Mouse (Mus musculus): ENCODE measurements around the gene Nr1h4. TPM values are rescaled to one million over a fixed set of nuclear protein-coding genes. Genes with fewer than 3 reads are reported as not detected.

The Nr1h4 gene
- polyA plus RNA-seq, 1 experiment from 2014 or later = 0.66 TPM

- 76% methylated on average over 9 of the region's 9 CpGs for WGBS
- H3K4me3 ChIP-seq (ENCODE audit: low read length) = no peak overlapping the region
- H3K36me3 ChIP-seq (ENCODE audit: control insufficient read depth, insufficient read depth, low read length) = no peaks in the 10 kb centered on the region; the same call in 1 of the 2 replicates
- ATAC-seq (ENCODE audit: low FRiP score, low TSS enrichment) = no peak
- H3K27me3 ChIP-seq (ENCODE audit: control insufficient read depth, insufficient read depth, low read length) = no peaks in the 10 kb centered on the region
- no peak overlapping the region for H3K27ac ChIP-seq (ENCODE audit: low read depth, low read length)
- no peak overlapping the region for H3K9ac ChIP-seq (ENCODE audit: low read depth, low read length)
- H3K9me3 ChIP-seq (ENCODE audit: control insufficient read depth, low read length) = no peaks in the 10 kb centered on the region
- no peaks in the 10 kb centered on the region for H3K4me1 ChIP-seq (ENCODE audit: control insufficient read depth, insufficient read depth, low read length)
- H3K4me2 ChIP-seq (replicated peaks; ENCODE audit: low read depth, low read length) = no peak overlapping the region
These were observed 97.5 kb downstream of the Nr1h4 start for GRCm38 (mm10) chr10:89435920-89436319.

GRCm38 (mm10) chr10:89435413-89435812 lies 98.0 kb downstream of the Nr1h4 start:
- Histone ChIP-seq H3K4me1 (ENCODE audit: control insufficient read depth, insufficient read depth, low read length) (no peaks in the 10 kb centered on the region), H3K36me3 (ENCODE audit: control insufficient read depth, insufficient read depth, low read length) (peaks cover 2% of the 10 kb centered on the region; the same call in 1 of the 2 replicates), H3K9ac (ENCODE audit: low read depth, low read length) (no peak overlapping the region), H3K27me3 (ENCODE audit: control insufficient read depth, insufficient read depth, low read length) (no peaks in the 10 kb centered on the region), H3K9me3 (ENCODE audit: control insufficient read depth, low read length) (no peaks in the 10 kb centered on the region), H3K4me3 (ENCODE audit: low read length) (no peak overlapping the region), H3K4me2 (replicated peaks; ENCODE audit: low read depth, low read length) (no peak overlapping the region), H3K27ac (ENCODE audit: low read depth, low read length) (no peak overlapping the region)
- WGBS = 83% methylated on average over 12 of the region's 12 CpGs
- no peak for ATAC-seq (ENCODE audit: low FRiP score, low TSS enrichment)

- Histone ChIP-seq H3K4me3 (ENCODE audit: low read length) (no peak overlapping the region), H3K27ac (ENCODE audit: low read depth, low read length) (no peak overlapping the region), H3K9me3 (ENCODE audit: control insufficient read depth, low read length) (no peaks in the 10 kb centered on the region), H3K36me3 (ENCODE audit: control insufficient read depth, insufficient read depth, low read length) (peaks cover 8% of the 10 kb centered on the region; the same call in 1 of the 2 replicates), H3K4me1 (ENCODE audit: control insufficient read depth, insufficient read depth, low read length) (no peaks in the 10 kb centered on the region), H3K4me2 (replicated peaks; ENCODE audit: low read depth, low read length) (no peak overlapping the region), H3K9ac (ENCODE audit: low read depth, low read length) (no peak overlapping the region), H3K27me3 (ENCODE audit: control insufficient read depth, insufficient read depth, low read length) (no peaks in the 10 kb centered on the region)
- ATAC-seq (ENCODE audit: low FRiP score, low TSS enrichment) = no peak
- WGBS = 72% methylated on average over 17 of the region's 17 CpGs
These were observed 98.7 kb downstream of the Nr1h4 start for GRCm38 (mm10) chr10:89434509-89435210.

GRCm38 (mm10) chr10:89432743-89433142 lies 100.6 kb downstream of the Nr1h4 start:
- H3K4me3 ChIP-seq (ENCODE audit: low read length) = no peak overlapping the region
- H3K4me1 ChIP-seq (ENCODE audit: control insufficient read depth, insufficient read depth, low read length) = no peaks in the 10 kb centered on the region
- peaks cover 19% of the 10 kb centered on the region for H3K36me3 ChIP-seq (ENCODE audit: control insufficient read depth, insufficient read depth, low read length)
- no peaks in the 10 kb centered on the region for H3K9me3 ChIP-seq (ENCODE audit: control insufficient read depth, low read length)
- no peak for ATAC-seq (ENCODE audit: low FRiP score, low TSS enrichment)
- no peak overlapping the region for H3K27ac ChIP-seq (ENCODE audit: low read depth, low read length)
- no peak overlapping the region for H3K4me2 ChIP-seq (replicated peaks; ENCODE audit: low read depth, low read length)
- no peak overlapping the region for H3K9ac ChIP-seq (ENCODE audit: low read depth, low read length)
- no peaks in the 10 kb centered on the region for H3K27me3 ChIP-seq (ENCODE audit: control insufficient read depth, insufficient read depth, low read length)
- WGBS = 90% methylated on average over 13 of the region's 13 CpGs

GRCm38 (mm10) chr10:89430751-89431150 lies 102.6 kb downstream of the Nr1h4 start:
- H3K4me2 ChIP-seq (replicated peaks; ENCODE audit: low read depth, low read length) = no peak overlapping the region
- H3K4me3 ChIP-seq (ENCODE audit: low read length) = no peak overlapping the region
- no peak overlapping the region for H3K9ac ChIP-seq (ENCODE audit: low read depth, low read length)
- no peak for ATAC-seq (ENCODE audit: low FRiP score, low TSS enrichment)
- peaks cover 27% of the 10 kb centered on the region for H3K36me3 ChIP-seq (ENCODE audit: control insufficient read depth, insufficient read depth, low read length)
- H3K4me1 ChIP-seq (ENCODE audit: control insufficient read depth, insufficient read depth, low read length) = no peaks in the 10 kb centered on the region
- no peaks in the 10 kb centered on the region for H3K9me3 ChIP-seq (ENCODE audit: control insufficient read depth, low read length)
- WGBS = 93% methylated on average over 7 of the region's 7 CpGs
- no peaks in the 10 kb centered on the region for H3K27me3 ChIP-seq (ENCODE audit: control insufficient read depth, insufficient read depth, low read length)
- H3K27ac ChIP-seq (ENCODE audit: low read depth, low read length) = no peak overlapping the region

GRCm38 (mm10) chr10:89424800-89425393 lies 108.5 kb downstream of the Nr1h4 start:
- no peak overlapping the region for H3K4me3 ChIP-seq (ENCODE audit: low read length)
- peaks cover 45% of the 10 kb centered on the region for H3K36me3 ChIP-seq (ENCODE audit: control insufficient read depth, insufficient read depth, low read length)
- no peak for ATAC-seq (ENCODE audit: low FRiP score, low TSS enrichment)
- WGBS = 78% methylated on average over 11 of the region's 11 CpGs
- H3K27ac ChIP-seq (ENCODE audit: low read depth, low read length) = no peak overlapping the region
- H3K4me2 ChIP-seq (replicated peaks; ENCODE audit: low read depth, low read length) = no peak overlapping the region
- H3K9ac ChIP-seq (ENCODE audit: low read depth, low read length) = no peak overlapping the region
- H3K4me1 ChIP-seq (ENCODE audit: control insufficient read depth, insufficient read depth, low read length) = no peaks in the 10 kb centered on the region
- no peaks in the 10 kb centered on the region for H3K9me3 ChIP-seq (ENCODE audit: control insufficient read depth, low read length)
- H3K27me3 ChIP-seq (ENCODE audit: control insufficient read depth, insufficient read depth, low read length) = no peaks in the 10 kb centered on the region

- WGBS = 94% methylated on average over 9 of the region's 9 CpGs
- Histone ChIP-seq H3K4me3 (ENCODE audit: low read length) (no peak overlapping the region), H3K36me3 (ENCODE audit: control insufficient read depth, insufficient read depth, low read length) (peaks cover 40% of the 10 kb centered on the region), H3K9ac (ENCODE audit: low read depth, low read length) (no peak overlapping the region), H3K9me3 (ENCODE audit: control insufficient read depth, low read length) (no peaks in the 10 kb centered on the region), H3K27me3 (ENCODE audit: control insufficient read depth, insufficient read depth, low read length) (no peaks in the 10 kb centered on the region), H3K4me2 (replicated peaks; ENCODE audit: low read depth, low read length) (no peak overlapping the region), H3K4me1 (ENCODE audit: control insufficient read depth, insufficient read depth, low read length) (no peaks in the 10 kb centered on the region), H3K27ac (ENCODE audit: low read depth, low read length) (no peak overlapping the region)
- no peak for ATAC-seq (ENCODE audit: low FRiP score, low TSS enrichment)
These were observed 109.2 kb downstream of the Nr1h4 start for GRCm38 (mm10) chr10:89424217-89424616.

GRCm38 (mm10) chr10:89423164-89423778 lies 110.1 kb downstream of the Nr1h4 start:
- Histone ChIP-seq H3K4me3 (ENCODE audit: low read length) (no peak overlapping the region), H3K9me3 (ENCODE audit: control insufficient read depth, low read length) (no peaks in the 10 kb centered on the region), H3K27me3 (ENCODE audit: control insufficient read depth, insufficient read depth, low read length) (no peaks in the 10 kb centered on the region), H3K4me1 (ENCODE audit: control insufficient read depth, insufficient read depth, low read length) (no peaks in the 10 kb centered on the region), H3K27ac (ENCODE audit: low read depth, low read length) (no peak overlapping the region), H3K4me2 (replicated peaks; ENCODE audit: low read depth, low read length) (no peak overlapping the region), H3K36me3 (ENCODE audit: control insufficient read depth, insufficient read depth, low read length) (peaks cover 38% of the 10 kb centered on the region), H3K9ac (ENCODE audit: low read depth, low read length) (no peak overlapping the region)
- WGBS = 92% methylated on average over 9 of the region's 9 CpGs
- ATAC-seq (ENCODE audit: low FRiP score, low TSS enrichment) = no peak

GRCm38 (mm10) chr10:89422504-89423158 lies 110.8 kb downstream of the Nr1h4 start:
- Histone ChIP-seq H3K9me3 (ENCODE audit: control insufficient read depth, low read length) (no peaks in the 10 kb centered on the region), H3K4me3 (ENCODE audit: low read length) (no peak overlapping the region), H3K36me3 (ENCODE audit: control insufficient read depth, insufficient read depth, low read length) (peaks cover 40% of the 10 kb centered on the region), H3K4me1 (ENCODE audit: control insufficient read depth, insufficient read depth, low read length) (no peaks in the 10 kb centered on the region), H3K27me3 (ENCODE audit: control insufficient read depth, insufficient read depth, low read length) (no peaks in the 10 kb centered on the region), H3K9ac (ENCODE audit: low read depth, low read length) (no peak overlapping the region), H3K4me2 (replicated peaks; ENCODE audit: low read depth, low read length) (no peak overlapping the region), H3K27ac (ENCODE audit: low read depth, low read length) (no peak overlapping the region)
- 95% methylated on average over 8 of the region's 8 CpGs for WGBS
- no peak for ATAC-seq (ENCODE audit: low FRiP score, low TSS enrichment)

All from kidney, embryonic 14.5 days (tissue).